Mouse (Mus musculus) mesoderm, embryonic 11.5 days (tissue): ENCODE data around the gene Cdc45.
"Not testable (repeated sequence)": the region's sequence is repeated elsewhere in the genome, so short reads cannot be mapped to it uniquely, and the experiment has no call there.

Experiments used
- DNase-seq: peaks from one replicate; pipeline ENCODE4 v3.0.0-alpha.2; 2012; ENCODE audit warnings: low read depth, low spot score

The Cdc45 gene

DNA sequence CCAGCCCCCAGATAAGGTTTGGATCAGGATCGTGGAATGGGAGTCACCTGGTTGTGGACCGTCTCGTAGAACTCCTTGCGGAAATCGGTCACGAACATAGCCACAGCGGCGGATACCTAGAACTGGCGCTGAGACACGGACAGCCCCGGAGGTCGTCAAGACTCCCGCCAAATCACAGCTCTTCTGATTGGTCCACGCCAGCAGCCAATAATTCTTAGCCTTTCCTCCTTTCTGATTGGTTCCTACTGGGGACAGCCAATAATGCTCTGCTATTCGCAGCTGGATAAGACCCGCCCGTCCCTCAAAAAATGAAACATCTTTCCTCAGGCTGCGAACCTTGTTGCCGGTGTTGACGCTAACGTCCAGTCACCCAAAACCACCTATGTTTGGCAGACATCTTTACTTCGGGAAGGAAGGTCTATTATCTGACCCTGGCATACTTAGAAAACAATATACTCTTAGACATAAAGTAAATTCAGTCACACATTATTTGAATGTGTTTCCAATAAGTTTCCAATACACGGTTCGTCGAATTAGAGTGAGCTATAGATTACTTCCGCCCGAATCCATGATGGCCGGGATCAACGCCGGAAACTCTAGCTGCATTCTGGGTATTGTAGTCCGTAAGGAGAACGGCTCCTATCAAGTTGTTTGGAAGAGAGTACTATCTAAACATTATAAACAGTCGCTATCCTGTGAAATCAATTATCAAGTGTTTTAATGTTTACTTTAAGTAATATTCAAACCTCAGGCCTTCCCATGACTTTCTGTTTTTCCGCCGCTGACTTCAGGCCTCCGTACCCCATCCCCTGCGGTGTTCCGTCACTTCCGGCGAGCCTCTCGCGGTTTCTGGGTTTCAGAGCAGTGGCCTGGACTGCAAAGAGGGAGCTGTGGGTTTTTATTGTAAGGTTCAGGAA lies at the start of gene Cdc45, which contains the start of gene Ufd1:
Cdc45 (minus strand) TSS at position 520 of the 917 bp plus-strand sequence.
Ufd1 (plus strand) TSS at position 312 of the 917 bp plus-strand sequence.
- DNase-seq, result peak; percentile 96

DNA sequence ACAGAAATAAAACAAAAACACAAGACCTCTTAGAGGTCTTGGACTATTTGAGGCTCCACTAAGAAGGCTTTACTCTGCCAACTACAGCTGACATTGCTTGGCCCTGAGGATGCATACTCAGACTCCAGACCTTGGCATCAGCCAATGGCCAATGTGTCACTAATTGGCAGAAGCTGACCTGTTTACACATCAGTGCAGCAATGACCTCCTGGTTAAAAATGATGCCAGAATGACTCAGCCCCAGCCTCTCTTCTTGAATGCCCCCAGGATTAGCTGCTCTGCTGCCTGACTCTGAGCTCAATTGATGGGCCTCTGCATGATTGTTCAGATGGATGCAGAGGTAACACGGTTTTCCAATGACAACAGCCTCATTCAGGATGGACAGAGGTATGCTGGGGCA lies 48.4 kb upstream of the Cdc45 start:
- DNase-seq, result no peak

DNA sequence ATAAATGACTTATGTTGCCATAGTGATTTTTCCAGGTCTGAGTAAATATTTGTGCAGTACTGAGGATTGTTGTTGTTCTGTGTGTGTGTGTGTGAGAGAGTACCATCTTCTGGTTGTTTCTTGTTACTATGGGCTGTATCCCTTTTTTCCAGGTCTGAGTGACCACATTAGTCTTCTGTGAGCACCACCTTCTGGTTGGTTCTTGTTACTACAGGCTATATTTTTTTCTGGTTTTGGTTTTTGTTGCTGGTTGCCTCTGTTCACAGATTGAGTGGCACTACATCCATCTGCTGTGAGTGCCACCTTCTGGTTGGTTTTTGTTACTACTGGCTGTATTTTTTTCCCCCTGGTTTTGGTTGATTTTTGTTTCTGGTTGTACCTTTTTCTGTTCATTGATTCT lies 46.8 kb upstream of the Cdc45 start:
- DNase-seq, result peak; percentile 62

DNA sequence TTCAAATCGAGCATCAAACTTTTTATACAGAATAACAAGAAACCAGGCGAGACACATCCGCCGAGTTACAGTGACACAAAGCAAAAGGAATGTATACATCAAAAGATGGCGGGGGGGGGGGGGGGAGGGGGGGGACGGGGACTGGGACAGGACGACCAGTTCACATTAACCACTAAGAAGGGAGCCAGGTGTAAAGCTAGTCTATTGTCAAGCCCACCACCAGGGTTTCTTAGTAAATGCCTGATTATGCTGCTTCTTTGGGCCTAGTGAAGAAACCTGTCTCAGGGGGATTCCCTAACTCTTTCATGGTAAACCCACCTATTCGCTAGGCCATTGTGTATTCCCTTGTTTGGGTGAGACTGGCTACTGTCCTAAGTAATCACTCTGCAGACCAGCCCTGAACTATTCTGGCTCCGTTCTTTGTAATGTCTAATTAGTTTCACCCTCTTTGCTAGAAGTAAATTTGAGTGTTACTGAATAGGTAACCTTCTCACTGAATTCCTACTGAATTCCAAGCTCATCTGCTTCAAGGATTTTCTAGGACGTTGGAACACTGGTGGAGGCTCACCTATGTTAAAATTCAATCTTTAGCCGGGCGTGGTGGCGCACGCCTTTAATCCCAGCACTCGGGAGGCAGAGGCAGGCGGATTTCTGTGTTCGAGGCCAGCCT lies 37.9 kb upstream of the Cdc45 start:
- not testable (repeated sequence) for DNase-seq

DNA sequence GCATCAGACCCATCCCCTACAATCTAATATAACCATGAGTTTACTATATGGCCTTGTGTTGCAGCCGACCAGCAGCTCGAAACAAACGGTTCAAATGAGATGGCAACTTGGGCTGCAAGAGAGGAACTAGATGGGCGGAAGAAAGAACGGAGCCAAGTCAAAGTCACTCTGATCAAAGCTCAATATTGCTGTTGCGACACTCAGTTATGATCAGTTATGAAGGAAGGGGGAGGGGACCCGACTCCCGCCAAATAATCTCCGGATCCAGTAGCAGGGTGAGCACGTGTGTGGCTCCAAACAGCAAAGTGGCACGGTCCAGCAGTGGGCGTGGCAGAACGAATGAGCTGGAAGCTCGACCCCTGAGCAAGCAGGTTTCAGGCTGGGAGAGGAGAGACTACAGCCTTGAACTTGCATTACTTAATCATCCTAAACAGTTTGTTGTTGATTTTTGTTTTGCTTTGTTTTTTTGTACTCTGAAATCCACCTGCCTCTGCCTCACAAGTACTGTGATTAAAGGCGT lies 34.6 kb upstream of the Cdc45 start:
- no peak for DNase-seq

DNA sequence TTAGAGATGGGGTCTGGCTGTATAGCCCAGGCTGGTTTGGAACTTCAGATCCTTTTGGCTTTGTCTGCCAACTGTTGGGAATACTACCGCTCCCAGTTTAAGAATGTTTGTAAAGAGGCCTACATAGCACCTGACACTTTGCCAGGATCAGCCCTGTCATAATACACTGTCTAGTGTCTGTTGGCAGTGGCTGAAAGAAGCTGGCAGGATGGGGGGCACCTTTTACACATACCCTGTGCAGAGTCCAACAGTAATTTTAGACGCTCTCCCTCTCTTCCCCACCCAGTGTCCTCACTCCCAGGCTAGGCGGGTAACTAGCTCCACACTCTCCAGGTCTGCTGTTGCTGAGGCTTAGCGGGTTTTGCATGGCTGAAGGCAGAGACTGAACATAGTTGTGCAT lies 26.6 kb upstream of the Cdc45 start:
- DNase-seq, result no peak

- peak; percentile 94 for DNase-seq
These were observed 24.9 kb upstream of the Cdc45 start, which contains the start of the genes 2510002D24Rik and Gm28539 for GRCm38 (mm10) chr16:18836468-18837208. Gene 2510002D24Rik, plus strand, starts transcription at chr16:18836578. Gene Gm28539, plus strand, starts transcription at chr16:18836584.

- no peak for DNase-seq
These were observed 24.3 kb upstream of the Cdc45 start for GRCm38 (mm10) chr16:18836073-18836467.

- no peak for DNase-seq
These were observed 21.7 kb upstream of the Cdc45 start for GRCm38 (mm10) chr16:18833486-18833885.

DNA sequence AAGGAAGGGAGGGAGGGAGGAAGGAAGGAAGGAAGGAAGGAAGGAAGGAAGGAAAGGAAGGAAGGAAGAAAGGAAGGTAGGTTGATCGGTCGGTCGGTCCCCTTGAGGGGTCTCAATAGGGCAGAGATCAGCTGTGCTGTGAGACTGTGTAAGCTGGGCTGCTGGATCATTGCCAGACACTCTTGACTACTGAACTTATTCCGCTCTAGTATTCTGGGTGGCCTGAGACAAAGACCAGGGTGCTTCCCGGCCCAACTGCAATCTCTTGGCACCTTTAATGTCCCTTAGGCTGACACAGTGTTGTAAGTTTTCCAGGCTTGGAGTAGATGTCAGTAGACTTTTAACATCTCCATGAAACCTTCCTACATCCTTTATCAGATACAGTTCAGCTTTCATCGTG lies 17.3 kb upstream of the Cdc45 start:
- DNase-seq, result no peak

DNA sequence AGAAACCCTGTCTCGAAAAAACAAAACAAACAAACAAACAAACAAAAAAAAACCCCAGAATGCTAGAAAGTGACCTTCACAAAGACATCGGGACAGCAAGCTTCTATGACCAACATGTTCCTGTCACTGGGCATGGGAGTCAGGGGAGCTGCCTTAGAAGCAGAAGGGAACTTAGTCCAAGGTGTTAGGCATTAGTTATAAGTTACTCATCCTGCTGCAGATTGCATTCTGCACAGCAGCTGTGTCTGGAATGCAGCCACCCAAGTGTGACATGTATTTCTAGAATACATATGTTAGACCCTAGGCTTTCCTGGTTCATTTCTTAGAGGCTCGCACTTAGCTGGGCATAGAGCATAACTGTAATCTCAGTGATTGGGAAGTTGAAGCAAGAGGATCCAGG lies 16.8 kb upstream of the Cdc45 start:
- DNase-seq, result no peak

DNA sequence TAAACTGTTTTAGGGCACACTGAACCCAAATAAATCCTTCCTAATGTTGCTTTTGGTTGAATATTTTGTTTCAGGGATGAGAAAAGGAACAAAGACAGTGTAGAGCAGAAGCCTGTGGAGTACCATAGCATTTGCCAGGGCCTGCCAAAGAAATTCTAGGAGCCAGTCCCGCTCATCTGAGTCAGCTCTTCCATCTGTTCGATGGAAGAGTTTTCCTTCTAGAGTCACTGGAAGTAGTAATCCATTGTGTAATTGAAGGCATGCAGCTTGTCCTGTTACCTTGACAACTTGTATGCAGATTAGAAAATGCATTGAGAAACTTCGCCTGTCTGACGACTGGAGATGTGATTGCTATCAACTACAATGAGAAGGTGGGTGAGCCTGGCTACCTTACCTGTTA lies 11.1 kb upstream of the Cdc45 start:
- DNase-seq, result no peak

DNA sequence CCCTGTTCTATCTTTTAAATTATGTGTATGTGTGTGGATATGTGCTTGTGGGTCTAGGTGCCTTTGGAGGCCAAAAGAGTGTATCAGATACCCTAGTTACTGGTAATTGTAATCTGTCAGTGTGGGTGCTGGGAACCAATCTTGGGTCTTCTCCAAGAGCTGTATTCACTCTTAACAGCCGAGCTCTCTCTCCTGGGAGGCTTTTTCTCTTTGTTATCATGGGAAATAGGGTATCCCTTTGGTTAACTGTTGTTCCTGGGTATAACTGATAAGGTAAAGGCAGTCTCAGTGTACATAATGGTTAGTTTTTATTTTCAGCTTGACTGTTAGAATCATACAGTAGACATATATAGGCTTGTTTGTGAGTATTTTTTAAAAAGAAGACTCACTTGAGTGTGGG lies 10.6 kb upstream of the Cdc45 start:
- no peak for DNase-seq

GRCm38 (mm10) chr16:18812385-18812910 lies 661 bp upstream of the Cdc45 start:
- DNase-seq, result no peak

GRCm38 (mm10) chr16:18811032-18811431 lies 755 bp downstream of the Cdc45 start:
- DNase-seq, result peak; percentile 19

- DNase-seq, result no peak
These were observed 2.8 kb downstream of the Cdc45 start for GRCm38 (mm10) chr16:18809001-18809400.

DNA sequence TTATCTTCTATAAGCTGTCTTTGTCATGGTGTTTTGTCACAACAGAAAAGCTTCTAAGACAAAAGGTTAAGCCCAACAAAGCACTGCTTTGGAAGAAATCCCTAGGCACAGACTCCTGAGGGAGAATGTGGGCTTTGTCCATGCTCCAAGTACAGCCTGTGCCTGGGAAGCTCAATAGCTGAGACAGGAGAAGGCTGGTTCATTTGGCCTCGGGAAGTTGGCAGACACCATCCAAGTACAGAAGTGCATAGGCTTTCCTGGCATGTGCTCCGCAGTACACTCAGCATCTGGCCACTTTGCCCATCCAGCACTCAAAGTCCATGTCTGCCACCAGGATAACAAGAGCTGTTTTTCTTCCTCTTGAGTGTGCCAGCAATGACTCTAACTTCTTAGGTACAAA lies 6.0 kb downstream of the Cdc45 start:
- DNase-seq, result no peak

DNA sequence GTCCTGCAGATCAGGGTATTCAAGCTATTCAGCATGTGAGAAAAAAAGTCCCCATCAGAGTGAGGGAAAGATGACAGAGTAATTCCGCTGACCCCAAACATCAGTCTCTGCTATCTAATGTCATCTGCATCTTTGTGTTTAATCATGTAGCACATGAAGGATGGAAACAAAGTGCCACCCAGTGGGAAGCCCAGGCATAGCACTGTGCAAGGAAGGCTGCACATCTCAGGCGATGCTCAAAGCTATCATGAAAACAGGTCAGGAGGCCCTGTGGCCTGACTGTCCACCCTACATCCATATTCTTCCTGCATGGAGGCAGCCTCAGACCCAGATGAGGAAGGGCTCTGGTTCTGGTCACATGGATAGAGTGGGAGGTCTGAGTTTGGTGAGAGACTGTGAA lies 12.9 kb downstream of the Cdc45 start:
- DNase-seq, result peak; percentile 16

DNA sequence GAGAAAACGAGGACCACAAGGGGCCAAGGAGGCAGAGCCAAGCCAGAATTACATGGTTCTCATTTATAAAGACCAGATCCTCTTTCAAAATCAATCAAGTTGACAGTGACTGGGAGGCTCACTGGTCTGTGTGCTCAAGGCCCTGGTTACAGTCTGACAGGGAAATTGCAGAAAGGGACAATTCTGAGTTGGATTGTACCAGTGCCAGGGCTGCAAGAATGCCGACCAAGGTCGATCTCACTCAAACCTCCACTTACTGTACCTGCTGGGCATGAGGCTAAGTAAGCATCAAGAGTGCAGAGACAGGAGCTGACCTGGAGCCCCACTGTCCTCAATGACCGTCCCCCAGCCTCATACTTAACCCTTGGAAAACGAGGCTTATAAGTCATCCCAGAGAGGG lies 13.6 kb downstream of the Cdc45 start:
- DNase-seq, result no peak

DNA sequence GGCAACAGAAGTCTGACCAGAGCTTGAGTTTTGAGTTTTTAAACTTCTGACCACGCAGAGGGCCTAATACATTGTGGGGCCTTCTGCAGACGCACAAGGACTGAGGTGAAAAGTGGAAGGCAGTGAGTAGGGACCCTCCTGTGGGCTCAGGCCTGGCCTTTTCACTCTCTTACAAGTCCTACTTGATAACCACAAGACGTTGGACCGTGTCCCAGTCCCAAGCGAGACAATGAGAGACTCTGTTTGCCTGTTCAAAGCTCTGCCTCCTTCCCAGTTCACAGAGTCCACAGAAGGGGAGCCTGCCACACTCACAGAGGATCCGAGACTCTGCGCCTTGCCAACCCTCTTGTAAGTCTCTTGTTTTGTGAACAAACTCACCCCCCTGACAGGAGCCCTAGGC lies 15.1 kb downstream of the Cdc45 start:
- DNase-seq, result no peak

- no peak for DNase-seq
These were observed 16.4 kb downstream of the Cdc45 start for GRCm38 (mm10) chr16:18795223-18795899.
